Mouse (Mus musculus): ENCODE results near the gene Elavl3. TPM values are rescaled to one million over a fixed set of nuclear protein-coding genes. Genes with fewer than 3 reads are reported as not detected.

Gene Elavl3
- total RNA-seq, 2 experiments from 2014 or later: 0.12 to 1.1 TPM

DNA sequence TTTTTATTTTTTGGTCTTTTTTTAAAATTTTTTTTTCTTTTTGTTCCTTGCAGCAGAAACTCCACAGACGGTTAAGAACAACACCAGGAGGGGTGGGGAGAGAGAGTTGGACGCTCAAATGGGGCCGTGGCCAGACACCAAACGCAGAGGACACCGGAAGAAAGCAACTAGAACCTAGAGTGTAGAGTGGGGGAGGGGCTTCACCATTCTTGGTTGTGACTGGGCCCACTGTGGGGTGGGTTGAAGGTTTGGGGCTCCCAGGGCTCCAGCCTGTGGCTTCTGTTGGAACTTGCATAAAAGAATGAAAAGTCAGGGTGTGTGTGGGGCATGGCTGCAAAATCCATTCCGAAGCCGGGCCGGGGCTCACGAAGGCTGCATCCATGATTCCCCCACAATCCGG is 35.6 kb downstream of the Elavl3 start:
- intact Hi-C loops (cut with DNase I): no loop called here
- DNase-seq: no peak

DNA sequence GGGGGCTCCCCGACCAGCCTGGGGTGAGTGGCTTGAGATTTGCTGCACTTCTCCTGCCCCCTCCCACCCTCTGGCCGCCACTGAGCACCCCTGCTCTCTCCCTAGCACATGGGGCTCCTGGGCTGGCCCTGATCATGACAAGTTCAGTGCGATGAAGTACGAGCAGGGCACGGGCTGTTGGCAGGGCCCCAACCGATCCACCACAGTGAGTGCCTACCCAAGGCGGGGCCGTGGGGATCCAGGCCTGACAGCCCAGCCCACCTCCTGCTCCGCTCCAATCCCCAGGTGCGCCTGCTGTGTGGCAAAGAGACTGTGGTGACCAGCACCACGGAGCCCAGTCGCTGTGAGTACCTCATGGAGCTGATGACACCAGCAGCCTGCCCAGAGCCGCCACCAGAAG is 39.1 kb downstream of the Elavl3 start:
- intact Hi-C loops (cut with DNase I): no loop called here
- no peak for DNase-seq

DNA sequence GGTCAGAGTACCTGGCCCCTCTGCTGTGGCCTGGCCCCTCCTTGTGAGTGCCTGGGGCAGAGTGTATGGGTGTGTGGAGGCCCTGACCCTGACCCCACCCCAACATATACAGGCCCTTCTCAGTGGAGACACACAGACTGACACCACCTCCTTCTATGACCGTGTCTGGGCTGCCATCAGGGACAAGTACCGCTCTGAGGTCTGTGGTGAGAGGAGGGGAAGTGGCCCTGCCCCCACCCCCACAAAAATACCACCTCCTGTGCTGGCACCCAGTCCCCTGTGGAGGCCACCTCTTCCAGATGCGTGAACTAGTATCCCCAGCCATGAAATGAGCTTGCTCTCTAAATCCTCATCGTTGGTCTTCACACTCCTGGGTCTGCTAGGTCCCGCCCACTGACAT is 40.8 kb downstream of the Elavl3 start:
- intact Hi-C loops (cut with DNase I): no loop called here
- no peak for DNase-seq

DNA sequence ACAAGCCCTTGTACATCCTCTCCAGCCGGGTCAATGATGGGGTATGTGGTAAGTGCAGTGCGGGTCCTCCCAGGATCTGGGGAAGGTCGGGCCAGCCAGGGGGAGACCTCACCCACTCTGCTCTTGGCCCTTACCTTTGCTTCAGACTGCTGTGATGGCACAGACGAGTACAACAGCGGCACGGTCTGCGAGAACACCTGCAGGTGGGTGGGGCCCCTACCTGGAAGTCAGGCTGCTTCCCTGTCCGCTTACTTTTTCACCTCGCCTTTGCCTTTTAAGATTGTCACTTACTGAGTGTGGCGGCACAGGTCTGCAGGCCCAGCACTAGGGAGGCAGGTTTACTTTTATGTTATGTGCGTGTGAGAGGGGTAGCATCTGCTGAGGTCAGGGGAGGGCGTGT is 47.3 kb downstream of the Elavl3 start:
- intact Hi-C loops (cut with DNase I): no loop called here

DNA sequence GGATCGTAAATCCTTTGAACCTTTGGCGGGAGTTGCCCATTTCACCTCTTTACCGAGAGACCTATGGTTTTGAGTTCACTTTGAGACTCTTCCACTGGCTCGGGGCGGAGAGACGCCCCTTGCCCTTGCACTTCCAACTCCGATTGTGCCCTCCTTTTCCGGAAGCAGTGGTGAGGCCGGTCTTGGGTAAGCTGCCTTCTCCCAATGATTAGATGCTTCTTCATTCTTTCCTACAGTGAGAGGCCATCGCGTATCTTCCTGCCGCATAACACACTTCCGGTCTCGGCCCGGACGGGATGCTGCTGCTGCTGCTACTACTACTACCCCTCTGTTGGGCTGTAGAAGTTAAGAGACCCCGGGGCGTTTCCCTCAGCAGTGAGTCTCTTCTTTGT is 48.7 kb downstream of the Elavl3 start:
- intact Hi-C loops (cut with DNase I): no loop called here
- DNase-seq: peak in 1 of 2 experiments; percentile 26

More for the DNA sequence above, 47.3 kb downstream of the Elavl3 start:
- no peak for DNase-seq

DNA sequence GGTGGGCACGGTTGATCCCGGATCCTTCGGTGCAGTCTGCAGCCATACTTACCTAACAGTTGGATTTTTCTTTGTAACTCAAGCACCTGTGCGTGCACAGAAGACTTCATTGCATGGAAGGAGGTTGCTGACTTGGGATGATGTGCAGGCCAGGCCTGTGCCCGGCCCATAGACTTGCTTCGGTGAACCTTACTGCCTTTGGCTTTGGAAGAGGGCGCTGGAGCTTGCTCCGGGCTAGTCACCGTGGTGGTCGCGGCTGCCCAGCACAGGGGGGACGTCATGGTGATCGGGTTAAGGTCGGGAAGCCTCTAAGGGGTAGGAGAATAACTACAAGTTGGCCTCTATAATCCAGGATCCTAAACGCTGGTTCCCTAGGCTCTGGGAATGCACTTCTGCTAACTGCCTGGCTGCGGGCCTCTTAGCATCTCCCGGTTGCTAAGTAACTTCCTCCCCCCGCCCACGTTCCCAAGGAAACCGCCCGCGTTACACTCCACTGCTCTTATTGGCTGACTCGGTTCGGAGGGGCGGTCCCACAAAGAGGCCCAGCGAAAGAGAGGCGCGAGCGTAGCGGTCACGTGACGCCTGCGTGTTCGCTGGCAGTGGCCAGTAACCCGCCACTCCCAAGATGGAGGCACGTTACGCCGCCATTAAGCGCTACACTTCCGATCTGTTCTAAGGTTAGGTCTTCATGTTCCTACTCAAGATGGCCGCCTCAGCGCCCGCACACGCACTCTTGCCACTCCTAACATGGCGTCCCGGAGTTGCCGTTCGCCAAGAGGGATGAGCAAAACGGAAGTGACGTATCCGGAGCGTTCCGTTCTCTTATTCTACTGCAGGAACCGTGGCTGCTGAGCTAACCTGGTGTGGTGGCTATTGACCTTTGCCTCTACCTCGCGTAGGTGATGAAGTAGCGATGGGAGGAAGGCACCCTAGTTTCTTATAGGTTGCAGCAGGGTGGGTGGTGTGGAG is 49.3 kb downstream of the Elavl3 start, which contains the start of the genes Ccdc151 and Prkcsh:
TSS of gene Ccdc151 (minus strand) at position 441 of the 969 bp plus-strand sequence.
TSS of gene Prkcsh (plus strand) at position 613 of the 969 bp plus-strand sequence.
- peak; percentile 98 to 99 for DNase-seq
- intact Hi-C loops (cut with DNase I): no loop called here

DNA sequence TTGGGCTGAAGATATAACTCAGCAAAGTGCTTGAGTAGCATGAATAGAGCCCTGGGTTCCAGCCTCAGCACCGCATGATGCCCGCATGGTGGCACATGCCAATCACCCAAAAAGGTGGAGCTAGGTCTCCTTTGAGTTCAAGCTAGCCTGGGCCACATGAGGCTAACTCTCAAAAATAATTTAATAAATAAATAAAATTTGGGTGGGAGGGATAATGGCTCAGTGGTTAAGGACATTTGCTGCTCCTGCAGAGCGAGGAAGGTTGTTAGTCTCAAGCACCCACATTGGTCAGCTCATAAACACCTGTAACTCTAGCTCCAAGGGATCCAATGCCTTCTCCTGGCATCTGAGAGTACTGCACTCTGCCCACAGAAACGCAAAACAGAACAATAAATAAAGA is 50.2 kb downstream of the Elavl3 start:
- no peak for DNase-seq
- intact Hi-C loops (cut with DNase I): no loop called here

DNA sequence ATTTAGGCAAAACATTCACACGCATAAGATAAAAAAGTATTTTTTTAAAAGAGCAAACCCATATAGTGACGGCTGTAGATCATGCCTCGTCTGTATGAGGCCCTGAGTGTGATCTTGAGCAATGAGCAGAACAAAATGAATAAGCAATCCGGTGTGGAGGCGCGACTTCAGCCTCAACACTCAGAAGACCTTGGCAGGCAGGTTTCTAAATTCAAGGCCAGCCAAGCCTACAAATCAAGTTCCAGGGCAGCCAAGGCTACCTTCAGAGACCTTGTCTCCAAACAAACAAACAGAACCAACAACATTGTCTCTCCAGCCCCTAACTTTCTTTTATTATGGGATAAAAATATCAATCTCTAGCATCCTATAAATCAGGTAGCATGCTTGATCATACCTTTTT is 51.5 kb downstream of the Elavl3 start:
- DNase-seq: no peak
- intact Hi-C loops (cut with DNase I): no loop called here

DNA sequence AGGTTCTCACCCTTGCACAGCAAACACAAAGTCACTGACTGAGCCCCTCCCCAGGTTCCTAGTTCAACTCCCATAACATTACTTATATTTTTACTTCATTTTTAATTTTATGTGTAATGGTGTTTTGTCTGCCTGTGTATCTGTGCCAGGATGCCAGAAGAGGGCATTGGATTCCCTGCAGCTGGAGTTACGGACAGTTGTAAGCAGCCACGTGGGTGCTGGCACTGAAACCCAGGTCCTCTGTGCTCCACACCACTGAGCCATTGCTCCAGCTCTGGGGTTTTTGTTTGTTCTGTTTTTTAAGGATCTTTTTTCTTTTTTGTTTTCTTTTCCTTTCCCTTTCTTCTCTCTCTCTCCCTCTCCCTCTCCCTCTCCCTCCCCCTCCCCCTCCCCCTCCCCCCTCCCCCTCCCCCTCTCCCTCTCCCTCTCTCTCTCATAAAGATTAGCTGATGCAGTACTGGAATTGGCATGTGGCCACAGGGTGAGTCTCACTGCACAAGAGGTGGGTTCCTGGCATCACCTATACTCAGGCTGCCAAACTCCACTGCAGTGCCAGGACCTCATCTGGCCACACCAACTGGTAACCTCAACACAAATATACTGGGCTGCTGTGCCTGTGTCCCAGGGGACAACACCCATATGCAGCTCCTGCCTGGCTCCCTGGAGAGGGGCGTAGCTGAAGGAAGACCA is 55.5 kb downstream of the Elavl3 start:
- DNase-seq: no peak
- intact Hi-C loops (cut with DNase I): no loop called here

DNA sequence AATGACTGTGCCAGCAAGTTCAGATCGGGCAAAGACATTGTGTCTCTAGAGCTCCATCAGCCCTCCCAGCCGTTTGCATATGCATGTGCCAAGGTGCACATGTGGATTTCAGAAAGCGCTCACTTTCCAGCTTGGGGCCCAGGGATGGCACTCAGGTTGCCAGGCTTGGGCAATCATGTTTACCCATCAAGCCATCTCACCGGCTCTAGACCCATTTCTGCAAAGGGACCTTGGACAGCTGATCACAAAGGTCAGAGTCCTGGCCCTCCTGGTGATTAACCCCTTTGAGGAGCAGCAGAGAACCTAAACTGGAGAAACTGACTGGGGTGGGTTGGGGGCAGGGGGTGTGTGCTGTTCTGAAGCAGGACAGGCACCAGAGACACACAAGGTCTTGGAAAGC is 59.6 kb downstream of the Elavl3 start:
- DNase-seq: no peak
- intact Hi-C loops (cut with DNase I): no loop called here

DNA sequence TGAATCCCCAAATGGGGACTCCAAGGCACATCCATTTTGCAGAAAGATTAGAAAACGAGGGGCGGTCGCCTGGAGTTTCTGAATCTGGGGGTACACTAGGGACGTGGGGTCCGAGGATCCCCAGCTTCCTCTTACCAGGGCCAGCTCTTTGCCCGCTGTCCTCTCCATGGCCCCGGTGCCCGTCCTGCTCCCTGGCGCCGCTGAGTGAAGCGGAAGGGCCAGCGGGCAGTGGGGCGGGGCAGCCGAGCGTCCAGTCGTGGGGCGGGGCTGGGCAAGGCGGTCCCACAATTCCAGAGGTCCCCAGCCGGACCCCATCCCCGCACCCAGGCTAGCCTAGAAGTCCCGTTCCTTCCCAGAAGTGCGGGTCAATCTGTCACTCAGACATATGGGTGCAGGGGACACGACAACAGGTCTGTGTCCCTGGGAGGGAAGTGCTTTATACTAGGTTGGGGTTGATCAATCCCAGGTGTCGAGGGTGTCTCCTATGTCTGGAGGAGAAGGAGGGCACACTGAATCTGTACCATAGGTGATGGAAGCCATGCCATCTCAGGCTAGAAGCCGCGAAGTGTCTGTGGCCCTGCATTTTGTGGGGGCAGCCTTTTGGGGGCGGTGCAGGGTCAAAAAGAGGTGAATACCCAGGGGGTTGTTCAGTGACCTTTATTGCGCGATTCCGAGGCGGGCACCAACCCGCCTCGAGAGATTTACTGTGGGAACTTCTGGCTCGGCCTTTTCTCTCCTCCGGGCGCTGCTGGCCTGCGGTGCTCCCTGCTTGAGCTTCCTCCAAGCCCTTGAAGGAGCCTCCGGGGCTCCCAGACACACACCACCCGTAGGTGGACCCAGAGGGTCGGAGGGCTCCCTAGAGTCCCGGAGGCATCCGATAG is 62.4 kb downstream of the Elavl3 start, which contains the start of gene Rgl3:
TSS of gene Rgl3 (minus strand) at position 217 of the 881 bp plus-strand sequence.
- DNase-seq: peak; percentile 61 to 62
- intact Hi-C loops (cut with DNase I): no loop called here

DNA sequence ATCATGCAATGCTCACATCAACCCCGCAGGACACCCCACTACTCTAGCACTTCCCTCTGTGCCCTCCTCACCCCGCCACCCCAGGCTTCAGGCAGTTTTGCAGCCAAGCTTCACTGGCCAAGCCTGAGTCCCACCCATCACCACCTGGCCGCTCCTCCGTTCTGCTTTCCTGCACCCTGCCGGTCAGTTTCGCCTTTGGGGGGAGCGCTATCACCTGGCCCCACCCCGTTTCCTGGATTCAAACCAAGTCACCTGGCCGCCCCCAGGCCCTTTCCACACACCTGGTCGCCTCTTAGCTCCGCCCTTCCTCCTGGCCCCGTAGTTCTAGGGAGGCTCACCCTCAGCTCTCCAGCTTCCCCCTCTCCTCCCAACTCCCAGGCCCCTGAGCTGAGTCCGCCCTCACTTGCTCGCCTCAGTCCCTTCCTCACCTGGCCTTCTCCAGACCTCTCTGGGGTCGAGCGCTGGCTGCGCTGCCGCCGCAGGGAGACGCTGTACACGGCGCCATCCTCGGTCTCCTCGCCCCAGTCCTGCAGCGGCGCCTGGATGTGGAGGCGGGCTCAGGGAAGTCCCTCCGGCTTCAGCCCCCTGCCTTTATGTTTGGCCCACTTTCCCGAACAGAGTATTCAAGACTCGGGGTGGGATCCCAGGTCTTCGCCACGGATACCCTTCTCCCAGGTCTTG is 63.3 kb downstream of the Elavl3 start:
- DNase-seq: peak in 1 of 2 experiments; percentile 15
- intact Hi-C loops (cut with DNase I): no loop called here

DNA sequence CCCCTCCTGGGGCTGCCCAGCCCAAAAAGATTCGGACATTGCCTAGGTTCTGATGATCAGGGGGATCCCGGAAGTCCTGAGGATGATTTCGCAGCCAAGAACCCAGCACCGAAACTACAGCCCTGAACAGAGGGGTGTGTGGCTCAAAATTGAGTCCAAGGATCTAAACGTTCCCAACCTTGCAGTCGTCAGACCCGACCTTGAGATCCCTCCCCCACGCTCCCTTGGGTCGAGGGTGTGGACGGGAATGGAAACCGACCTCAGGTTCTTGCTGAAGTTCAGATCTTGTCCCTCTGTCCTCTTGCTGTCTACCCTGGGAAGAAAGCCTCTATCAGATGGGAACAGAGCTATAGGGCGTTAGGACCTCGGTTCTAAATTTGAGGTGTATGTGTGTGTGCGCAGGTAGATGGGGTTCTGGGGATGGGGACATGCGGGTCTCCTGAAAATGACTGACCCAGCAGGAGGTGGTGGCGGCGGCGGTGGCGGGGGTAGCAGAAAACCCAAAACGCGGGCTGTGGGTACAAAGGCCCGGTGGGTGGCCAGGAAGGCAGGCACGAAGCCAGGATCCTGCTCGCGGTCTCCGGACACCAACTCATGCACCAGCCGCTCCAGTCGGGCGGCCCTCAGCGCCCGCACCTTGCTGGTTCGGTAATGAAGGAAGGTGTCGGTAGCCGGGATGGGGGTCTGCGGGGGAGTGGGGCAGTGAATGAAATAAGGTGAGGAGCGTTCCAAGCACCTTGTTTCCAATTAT is 64.1 kb downstream of the Elavl3 start:
- intact Hi-C loops (cut with DNase I): no loop called here
- DNase-seq: no peak

DNA sequence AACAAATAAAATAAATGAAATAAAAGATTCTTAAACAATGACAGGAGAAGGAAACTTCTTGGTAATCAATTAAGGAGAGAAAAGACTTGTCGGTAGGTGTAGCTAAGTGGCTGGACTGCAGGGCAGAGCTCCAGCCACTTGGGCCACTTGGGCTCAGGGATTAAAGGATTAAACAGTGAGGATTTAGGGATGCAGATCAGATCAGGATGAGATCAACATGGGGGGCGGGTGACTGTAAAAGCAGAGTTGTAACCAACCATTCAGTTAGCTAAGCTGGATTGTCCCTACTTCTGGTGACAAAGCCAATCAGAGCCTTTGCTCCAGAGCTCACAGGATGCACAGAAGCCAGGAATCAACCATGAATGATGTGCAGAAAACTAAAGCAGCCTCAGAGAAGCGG is 67.9 kb downstream of the Elavl3 start:
- DNase-seq: no peak
- intact Hi-C loops (cut with DNase I): no loop called here

DNA sequence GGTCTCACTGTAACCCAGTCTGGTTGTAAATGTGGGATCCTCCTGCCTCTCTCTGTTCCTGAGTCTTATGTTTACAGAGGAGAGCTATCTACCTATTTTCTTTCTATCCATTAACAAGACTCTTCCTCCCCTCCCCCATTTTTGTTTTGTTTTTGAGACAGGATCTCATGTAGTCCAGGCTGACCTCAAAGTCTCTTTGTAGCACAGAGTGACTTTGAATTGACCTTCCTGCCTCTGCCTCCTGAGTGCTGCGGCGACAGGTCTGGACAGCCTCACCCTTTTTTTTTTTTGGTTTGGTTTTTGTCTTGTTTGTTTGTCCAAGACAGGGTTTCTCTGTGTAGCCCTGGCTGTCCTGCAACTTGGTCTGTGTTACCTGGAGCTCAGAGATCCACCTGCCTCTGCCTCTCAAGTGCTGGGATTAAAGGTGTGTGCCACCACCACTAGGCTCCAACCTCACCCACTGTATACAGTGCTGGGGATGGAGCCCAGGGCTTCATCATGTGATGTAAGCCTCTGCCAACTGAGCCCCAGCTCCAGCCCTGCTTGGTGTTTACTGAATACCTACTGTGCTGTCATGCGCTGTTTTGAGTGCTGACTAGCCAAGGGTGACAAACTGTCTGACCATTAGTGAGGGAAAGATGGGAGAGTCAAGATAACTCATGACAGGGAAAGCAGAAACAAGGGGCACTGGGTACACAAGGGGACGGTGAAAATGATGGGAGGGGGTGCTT is 73.3 kb downstream of the Elavl3 start:
- DNase-seq: no peak
- intact Hi-C loops (cut with DNase I): loop anchor here (5.0 kb wide), 1 partner anchor 164 kb away; no protein-coding TSS in a partner anchor

DNA sequence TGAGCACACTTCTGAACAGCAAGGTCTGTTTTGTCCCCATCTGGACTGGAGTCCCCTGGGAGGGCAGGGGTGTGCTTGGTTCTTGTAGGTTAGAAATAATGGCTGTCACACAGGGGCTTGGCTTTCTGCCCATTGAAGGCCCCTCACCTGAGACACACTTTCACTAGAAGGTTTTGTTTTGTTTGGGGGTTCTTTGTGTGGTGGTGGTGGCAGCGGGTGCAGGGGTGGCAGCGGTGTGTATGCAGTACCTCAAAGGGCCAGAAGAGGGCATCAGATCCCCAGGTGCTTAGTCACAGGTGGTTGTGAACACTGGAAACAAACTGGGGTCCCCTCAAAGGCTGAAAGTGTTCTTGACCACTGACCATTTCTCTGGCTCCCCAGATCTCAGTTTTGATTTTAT is 73.9 kb downstream of the Elavl3 start:
- intact Hi-C loops (cut with DNase I): loop anchor here (5.0 kb wide), 1 partner anchor 164 kb away; no protein-coding TSS in a partner anchor

DNA sequence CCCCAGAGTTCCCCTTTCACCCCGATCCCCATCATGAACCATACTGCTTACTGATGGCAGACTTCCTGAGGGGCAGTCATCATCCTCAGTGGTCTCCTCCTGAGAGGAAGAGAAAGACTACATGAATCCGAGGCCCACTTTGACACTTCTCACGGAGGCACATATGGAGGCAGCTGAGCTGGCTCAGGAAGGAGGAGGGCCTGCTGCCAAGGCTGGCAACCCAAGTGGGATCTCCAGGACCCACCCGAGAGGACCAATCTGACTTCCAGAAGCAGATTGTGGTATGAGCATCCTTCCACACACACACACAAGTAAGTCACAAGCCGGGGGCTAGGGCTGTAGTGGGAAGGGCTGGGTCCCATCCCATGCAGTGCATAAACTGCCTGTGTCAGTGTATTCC is 74.5 kb downstream of the Elavl3 start:
- intact Hi-C loops (cut with DNase I): loop anchor here (5.0 kb wide), 1 partner anchor 165 kb away; no protein-coding TSS in a partner anchor
- no peak for DNase-seq

More for the DNA sequence above, 73.9 kb downstream of the Elavl3 start:
- DNase-seq: peak; percentile 33 to 52

DNA sequence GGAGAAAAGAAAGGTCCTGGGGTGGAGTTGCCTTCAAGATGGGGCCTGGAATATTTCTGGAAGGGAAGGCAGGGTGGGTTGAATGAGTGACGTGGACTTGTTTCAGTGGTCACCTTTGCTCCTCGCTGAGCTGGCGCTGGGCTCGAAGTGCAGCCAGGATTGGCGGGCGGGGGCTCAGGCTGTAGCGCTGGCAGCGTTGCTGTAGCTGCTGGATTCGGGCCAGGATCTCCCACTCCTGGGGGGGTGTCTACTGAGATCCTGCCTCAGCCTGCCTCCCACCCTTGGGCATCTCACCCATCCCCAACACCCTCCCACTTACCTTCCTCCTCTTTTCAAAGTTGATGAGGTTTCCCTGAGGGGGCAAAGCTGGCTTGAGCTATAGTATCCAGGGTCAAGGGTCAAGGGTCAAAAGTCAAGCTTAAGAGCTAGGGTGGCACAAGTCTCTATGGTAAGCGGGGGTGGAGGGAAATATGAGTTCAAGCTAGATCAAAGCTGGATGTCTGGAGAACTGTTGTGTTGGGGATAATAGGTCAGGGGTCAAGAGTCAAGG is 75.1 kb downstream of the Elavl3 start:
- intact Hi-C loops (cut with DNase I): loop anchor here (5.0 kb wide), 1 partner anchor 166 kb away; no protein-coding TSS in a partner anchor
- no peak for DNase-seq

Measured in heart, postnatal 14 days (tissue).